Mouse (Mus musculus) forebrain, postnatal 0 days (tissue): ENCODE measurements around the gene March4. TPM values are rescaled to one million over a fixed set of nuclear protein-coding genes. Genes with fewer than 3 reads are reported as not detected.

ENCODE experiments used
- ATAC-seq: fragments of 200-750 bp; cut with Nextera tagmentation; 2 replicates; pipeline ENCODE4 v1.8.0; 2017; ENCODE audit warnings: mild to moderate bottlenecking, moderate library complexity
- DNase-seq: peaks from one replicate; pipeline ENCODE4 v3.0.0-alpha.2; 2015
- H3K27ac ChIP-seq: fragments of 300-500 bp; sonication (generic); 2 replicates; pipeline ENCODE4 v1.5.1; 2014; ENCODE audit warnings: low read depth, mild to moderate bottlenecking, antibody characterized with exemption, low read length, moderate library complexity, mixed read lengths
- H3K27me3 ChIP-seq: fragments of 300-500 bp; sonication (generic); 2 replicates; pipeline ENCODE4 v1.6.1; 2014; ENCODE audit warnings: mild to moderate bottlenecking, low read length, mixed read lengths; ENCODE audit not compliant: insufficient read depth
- H3K36me3 ChIP-seq: fragments of 300-500 bp; sonication (generic); 2 replicates; pipeline ENCODE4 v1.6.1; 2014; ENCODE audit warnings: mild to moderate bottlenecking, moderate library complexity; ENCODE audit not compliant: insufficient read depth
- H3K4me1 ChIP-seq: fragments of 300-500 bp; sonication (generic); 2 replicates; pipeline ENCODE4 v1.6.1; 2014; ENCODE audit warnings: antibody characterized with exemption; ENCODE audit not compliant: insufficient read depth
- H3K4me2 ChIP-seq: fragments of 300-500 bp; sonication (generic); 2 replicates; pipeline ENCODE4 v1.6.1; 2014; ENCODE audit warnings: low read depth, mild to moderate bottlenecking, moderate library complexity
- H3K4me3 ChIP-seq: fragments of 300-500 bp; sonication (generic); 2 replicates; pipeline ENCODE4 v1.5.1; 2014; ENCODE audit warnings: low read depth, low read length, mixed read lengths
- H3K9ac ChIP-seq: fragments of 300-500 bp; sonication (generic); 2 replicates; pipeline ENCODE4 v1.6.1; 2014; ENCODE audit warnings: mild to moderate bottlenecking
- H3K9me3 ChIP-seq: fragments of 300-500 bp; sonication (generic); 2 replicates; pipeline ENCODE4 v1.6.1; 2016; ENCODE audit warnings: low read length
- CTCF ChIP-seq: sonication (generic); IDR thresholded peaks from 2 replicates; pipeline ENCODE4 v1.5.1; 2016; ENCODE audit warnings: antibody characterized with exemption, control low read depth, low read depth
- WGBS: fragments of 180-500 bp; shearing (Covaris S2); extraction: QIAGEN DNeasy Blood & Tissue Kit; methylation state at CpG from one replicate; pipeline ENCODE4 v1.1.7; 2014; 5-methylcytosine and 5-hydroxymethylcytosine counted together
- polyA plus RNA-seq: library from polyadenylated mRNA; unstranded; fragments of >200 nt; fragmentation: Nextera tagmentation; extraction: Ambion mirVana; gene quantifications from 2 replicates; pipeline ENCODE4 v1.2.1, GENCODE M21; 2015
- total RNA-seq: library from RNA; depleted of rRNA; stranded (reverse); fragments of >200 nt; gene quantifications from 2 replicates; pipeline ENCODE4 v1.2.3, GENCODE M21; 2014

March4 gene
- total and polyA plus RNA-seq, 2 experiments from 2014 or later = 9.4 to 31.2 TPM

- H3K27ac ChIP-seq = no peak overlapping the region
- no peak overlapping the region for H3K9ac ChIP-seq
- H3K4me1 ChIP-seq = 0 out of 2 replicates have a peak, but pooled peaks cover 9% of the 10 kb centered on the region
- H3K27me3 ChIP-seq = no peaks in the 10 kb centered on the region
- no peaks in the 10 kb centered on the region for H3K9me3 ChIP-seq
- no peak for ATAC-seq
- no peaks in the 10 kb centered on the region for H3K36me3 ChIP-seq
- no peak for TF ChIP-seq CTCF
- no peak for DNase-seq
- 67% methylated on average over 8 of the region's 8 CpGs for WGBS
- no peak overlapping the region for H3K4me3 ChIP-seq
- H3K4me2 ChIP-seq = no peak overlapping the region
These were observed 135.2 kb downstream of the March4 start for GRCm38 (mm10) chr1:72401331-72402069.

DNA sequence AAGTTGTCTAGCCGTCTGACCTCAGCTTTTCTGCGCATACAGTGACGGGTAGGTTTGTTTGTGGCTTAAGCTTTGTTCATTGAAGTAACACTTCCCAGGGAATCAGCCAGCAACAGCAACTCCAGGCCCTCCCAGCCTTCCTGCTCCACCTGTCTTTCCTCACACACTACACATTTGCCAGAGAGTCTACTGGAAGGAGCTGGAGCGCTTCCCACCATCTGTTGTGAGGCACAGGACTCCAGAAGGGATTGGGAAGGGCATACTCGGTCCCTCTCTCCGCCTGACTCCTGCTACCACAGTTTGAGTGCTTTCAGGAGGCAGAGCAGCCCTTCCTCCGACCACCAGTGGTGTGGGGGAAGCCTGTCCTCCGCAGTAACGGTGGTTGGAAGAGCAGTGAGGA lies 136.1 kb downstream of the March4 start:
- no peak for TF ChIP-seq CTCF
- H3K4me1 ChIP-seq = 0 out of 2 replicates have a peak, but pooled peaks cover 9% of the 10 kb centered on the region

DNA sequence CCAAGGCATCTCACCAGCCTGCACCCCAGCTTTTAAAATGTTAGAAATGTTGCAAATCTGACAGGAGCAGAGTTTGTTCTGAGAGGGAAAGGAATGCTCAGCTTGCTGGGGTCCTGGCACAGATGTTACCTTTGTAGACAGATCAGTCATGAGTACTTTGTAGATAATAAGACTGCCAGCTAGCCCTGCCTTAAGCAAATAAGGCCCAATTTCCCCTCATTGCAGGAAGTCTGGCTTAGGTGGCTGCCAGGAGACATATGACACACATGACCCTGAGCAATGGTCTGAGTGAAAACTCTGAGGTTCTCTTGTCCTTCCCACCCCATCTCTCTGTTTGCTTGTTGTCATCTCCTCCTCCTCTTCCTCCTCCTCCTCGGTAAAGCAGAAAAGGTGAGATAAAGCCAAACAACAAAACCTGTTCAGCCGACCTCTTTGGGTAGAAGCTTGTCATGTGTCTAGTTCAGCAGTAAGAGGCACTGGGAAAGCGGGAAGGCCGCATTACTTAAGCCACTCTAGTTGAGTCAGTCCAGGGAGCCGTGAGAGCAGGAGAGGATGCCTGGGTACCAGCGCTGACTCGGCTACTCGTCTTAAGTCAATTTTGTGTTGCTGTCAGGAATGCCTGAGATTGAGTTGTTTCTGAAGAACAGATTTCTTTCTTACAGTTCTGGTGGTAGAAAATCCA lies 136.9 kb downstream of the March4 start:
- WGBS = 91% methylated on average over 8 of the region's 8 CpGs
- Histone ChIP-seq H3K36me3 (no peaks in the 10 kb centered on the region), H3K9ac (no peak overlapping the region), H3K27me3 (no peaks in the 10 kb centered on the region), H3K4me1 (0 out of 2 replicates have a peak, but pooled peaks cover 9% of the 10 kb centered on the region), H3K9me3 (no peaks in the 10 kb centered on the region), H3K4me3 (no peak overlapping the region), H3K4me2 (no peak overlapping the region), H3K27ac (no peak overlapping the region)
- ATAC-seq (no peak), DNase-seq (no peak)
- no peak for TF ChIP-seq CTCF

More for the DNA sequence above, 136.1 kb downstream of the March4 start:
- Histone ChIP-seq H3K4me2 (no peak overlapping the region), H3K27ac (no peak overlapping the region), H3K9ac (no peak overlapping the region), H3K9me3 (no peaks in the 10 kb centered on the region), H3K27me3 (no peaks in the 10 kb centered on the region), H3K4me3 (no peak overlapping the region), H3K36me3 (no peaks in the 10 kb centered on the region)
- WGBS = 80% methylated on average over 9 of the region's 9 CpGs
- DNase-seq (peak; percentile 45), ATAC-seq (peak; percentile 78)

DNA sequence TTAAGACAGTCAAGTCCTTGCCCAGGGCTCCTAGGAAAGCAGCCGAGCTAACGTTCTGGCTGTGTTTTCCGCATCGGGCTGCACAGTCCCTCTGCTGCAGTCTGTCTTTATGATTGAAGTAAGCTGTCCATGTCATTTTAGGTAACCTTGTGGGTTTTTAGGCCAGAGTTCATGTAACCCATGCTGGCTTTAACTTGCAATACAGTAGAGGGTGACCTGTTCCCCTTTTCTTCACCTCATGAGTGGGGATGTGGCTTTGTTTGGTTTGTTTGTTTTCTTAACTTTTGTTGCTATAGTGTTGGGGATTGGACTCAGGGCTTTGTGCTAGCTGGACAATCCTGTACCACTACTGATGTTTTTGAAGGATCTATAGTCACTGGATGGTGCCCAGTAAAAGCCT lies 146.3 kb downstream of the March4 start:
- no peak overlapping the region for H3K9ac ChIP-seq
- H3K9me3 ChIP-seq = no peaks in the 10 kb centered on the region
- no peak for TF ChIP-seq CTCF
- H3K4me2 ChIP-seq = no peak overlapping the region
- no peak overlapping the region for H3K27ac ChIP-seq
- ATAC-seq (no peak), DNase-seq (no peak)
- H3K4me1 ChIP-seq = no peaks in the 10 kb centered on the region
- H3K27me3 ChIP-seq = no peaks in the 10 kb centered on the region
- 78% methylated on average over 4 of the region's 4 CpGs for WGBS
- H3K36me3 ChIP-seq = no peaks in the 10 kb centered on the region
- H3K4me3 ChIP-seq = no peak overlapping the region

DNA sequence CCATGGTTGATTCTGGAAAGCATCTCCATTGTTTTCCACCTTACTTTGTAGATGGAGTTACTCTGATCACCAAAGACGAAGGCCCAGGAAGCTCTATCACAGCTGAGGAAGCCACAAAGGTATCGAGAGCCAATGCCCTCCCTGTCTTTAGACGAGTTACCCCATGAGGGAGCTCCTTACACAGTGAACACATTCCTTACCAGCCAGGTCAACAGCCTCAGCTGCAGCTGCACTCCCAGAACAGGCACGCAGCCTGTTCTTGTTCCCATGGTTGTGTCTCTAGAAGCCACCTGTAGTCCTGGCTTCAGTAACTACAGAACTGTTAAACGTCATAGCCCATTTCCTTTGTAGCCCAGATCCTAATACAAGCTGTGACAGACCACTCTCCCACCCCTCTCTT lies 153.1 kb downstream of the March4 start:
- no peak for TF ChIP-seq CTCF
- DNase-seq (no peak), ATAC-seq (peak; percentile 68)
- H3K4me3 ChIP-seq = no peak overlapping the region
- no peak overlapping the region for H3K4me2 ChIP-seq
- H3K9ac ChIP-seq = no peak overlapping the region
- WGBS = 73% methylated on average over 5 of the region's 5 CpGs
- no peaks in the 10 kb centered on the region for H3K36me3 ChIP-seq
- no peak overlapping the region for H3K27ac ChIP-seq
- no peaks in the 10 kb centered on the region for H3K4me1 ChIP-seq
- no peaks in the 10 kb centered on the region for H3K9me3 ChIP-seq
- no peaks in the 10 kb centered on the region for H3K27me3 ChIP-seq

- Histone ChIP-seq H3K9me3 (no peaks in the 10 kb centered on the region), H3K27me3 (no peaks in the 10 kb centered on the region), H3K9ac (no peak overlapping the region), H3K36me3 (no peaks in the 10 kb centered on the region), H3K4me3 (no peak overlapping the region), H3K4me2 (no peak overlapping the region), H3K27ac (no peak overlapping the region), H3K4me1 (no peaks in the 10 kb centered on the region)
- ATAC-seq (no peak), DNase-seq (no peak)
- no peak for TF ChIP-seq CTCF
- WGBS = 62% methylated on average over 7 of the region's 7 CpGs
These were observed 153.7 kb downstream of the March4 start for GRCm38 (mm10) chr1:72383056-72383455.

- Histone ChIP-seq H3K9me3 (no peaks in the 10 kb centered on the region), H3K36me3 (no peaks in the 10 kb centered on the region), H3K9ac (no peak overlapping the region), H3K27me3 (no peaks in the 10 kb centered on the region), H3K27ac (no peak overlapping the region), H3K4me1 (no peaks in the 10 kb centered on the region), H3K4me3 (no peak overlapping the region), H3K4me2 (no peak overlapping the region)
- no peak for DNase-seq
- peak; percentile 19 for TF ChIP-seq CTCF
- ATAC-seq = no peak
- 96% methylated on average over 3 of the region's 3 CpGs for WGBS
These were observed 156.2 kb downstream of the March4 start for GRCm38 (mm10) chr1:72380544-72380943.
